Mouse (Mus musculus) kidney, postnatal 14 days (tissue): ENCODE results near the gene Gm20388.

Experiments used
- DNase-seq: peaks from one replicate; pipeline ENCODE4 v3.0.0; 2022; ENCODE audit warnings: mixed read lengths

Gene Gm20388

GRCm38 (mm10) chr8:121877828-121878480 lies 1967.3 kb downstream of the Gm20388 start:
- DNase-seq = peak; percentile 35

DNA sequence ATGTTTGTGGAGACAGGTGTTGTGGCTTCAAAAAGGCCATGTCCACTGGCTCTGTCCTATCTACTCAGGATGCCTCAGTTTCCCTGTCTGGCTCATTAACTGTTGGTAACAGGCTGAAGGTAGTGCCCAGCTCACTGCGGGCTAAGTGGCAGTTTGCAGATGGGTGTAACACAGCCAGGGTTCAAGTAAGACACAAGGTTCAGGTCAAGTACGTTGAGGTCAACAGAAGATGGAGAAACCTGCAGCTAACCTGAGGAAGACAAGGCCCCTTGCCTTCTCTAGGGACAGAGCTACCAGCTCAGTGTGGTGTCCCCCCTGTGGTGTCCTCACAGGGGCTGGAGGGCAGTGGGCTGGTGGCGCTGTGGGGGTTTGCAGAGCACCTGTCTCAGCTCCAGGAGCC lies 1969.1 kb downstream of the Gm20388 start:
- DNase-seq = no peak

DNA sequence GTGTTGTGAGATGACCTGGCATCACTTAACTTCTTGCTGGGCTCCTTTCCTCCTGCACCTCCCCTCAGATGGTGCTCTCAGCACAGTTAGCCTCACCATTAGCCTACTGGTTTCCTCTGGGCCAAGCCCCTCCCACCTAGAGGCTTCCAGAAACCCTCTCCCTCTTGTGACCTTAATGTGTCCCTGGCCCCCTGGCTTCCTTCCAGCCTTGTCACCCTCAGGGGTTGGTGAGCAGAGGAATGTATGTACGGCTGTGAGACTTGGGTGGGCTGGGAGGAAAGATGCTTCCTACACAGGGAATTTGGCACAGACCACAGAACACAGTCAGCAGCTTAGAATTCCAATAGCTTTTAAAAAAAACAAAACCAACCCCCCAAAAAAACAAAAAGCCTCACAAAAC lies 1970.2 kb downstream of the Gm20388 start:
- peak; percentile 61 for DNase-seq

- DNase-seq = no peak
These were observed 1971.3 kb downstream of the Gm20388 start for GRCm38 (mm10) chr8:121881921-121882320.

DNA sequence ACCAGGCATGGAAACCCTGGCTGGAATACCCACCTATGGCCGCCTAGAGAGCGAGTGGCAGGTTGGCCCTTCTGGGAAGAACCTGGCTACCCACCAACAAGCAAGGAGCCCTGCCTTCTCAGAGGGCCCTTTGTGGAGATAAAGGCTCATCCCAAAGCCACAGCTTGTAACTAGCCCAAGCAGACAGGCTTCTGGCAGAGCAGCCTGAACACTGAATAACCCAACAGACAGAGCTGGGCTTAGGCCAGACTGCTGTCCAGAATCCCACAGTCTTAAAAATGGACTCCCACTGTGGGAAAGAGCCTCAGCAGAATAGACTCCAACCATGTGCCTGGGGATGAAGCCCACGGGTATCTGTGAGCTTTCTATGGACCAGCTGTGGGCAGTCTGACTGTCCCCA lies 1973.5 kb downstream of the Gm20388 start:
- DNase-seq = no peak

GRCm38 (mm10) chr8:121885001-121885400 lies 1974.4 kb downstream of the Gm20388 start:
- DNase-seq = no peak

DNA sequence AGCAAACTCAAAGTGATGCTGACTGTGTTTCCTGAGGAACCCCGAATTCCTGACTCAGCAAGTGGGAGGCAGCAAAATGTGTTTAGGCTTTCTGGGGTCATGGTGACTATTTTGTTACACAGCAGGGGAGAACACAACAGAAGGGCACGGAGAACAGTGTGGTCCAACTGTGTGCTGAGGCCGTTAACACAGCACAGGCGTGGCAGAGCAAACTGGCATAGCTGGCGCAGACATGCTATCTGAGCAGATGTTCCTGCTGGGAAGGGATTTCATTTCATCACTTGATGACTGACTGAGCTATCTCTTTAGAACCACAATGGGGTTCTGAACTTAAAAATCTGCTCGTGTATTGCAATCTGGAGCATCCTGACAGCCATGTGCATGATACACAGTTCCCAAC lies 1974.8 kb downstream of the Gm20388 start:
- DNase-seq = no peak

GRCm38 (mm10) chr8:121887547-121887946 lies 1976.9 kb downstream of the Gm20388 start:
- no peak for DNase-seq

GRCm38 (mm10) chr8:121889317-121889716 lies 1978.7 kb downstream of the Gm20388 start:
- DNase-seq = no peak

- DNase-seq = no peak
These were observed 1979.5 kb downstream of the Gm20388 start for GRCm38 (mm10) chr8:121889810-121890785.

- DNase-seq = no peak
These were observed 1982.2 kb downstream of the Gm20388 start for GRCm38 (mm10) chr8:121892875-121893274.

DNA sequence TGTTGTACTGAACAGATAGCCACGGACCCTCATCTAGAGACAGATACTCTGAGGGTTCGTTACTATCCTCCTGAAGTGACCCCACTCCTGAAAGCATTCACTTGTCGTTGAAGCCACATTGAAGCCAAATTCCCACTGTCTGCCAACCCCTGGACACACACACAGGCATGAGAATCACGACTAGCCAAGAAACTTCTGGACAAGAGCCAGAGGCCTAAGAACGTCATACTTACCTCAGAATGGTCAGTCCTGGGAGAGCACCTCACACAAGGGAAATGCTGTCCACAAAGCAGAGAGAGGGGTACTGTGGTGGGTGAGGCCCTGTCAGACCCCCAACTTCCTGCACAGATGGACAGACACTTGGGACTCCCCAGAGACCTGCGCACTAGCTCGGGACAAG lies 1985.3 kb downstream of the Gm20388 start:
- DNase-seq = peak; percentile 37

DNA sequence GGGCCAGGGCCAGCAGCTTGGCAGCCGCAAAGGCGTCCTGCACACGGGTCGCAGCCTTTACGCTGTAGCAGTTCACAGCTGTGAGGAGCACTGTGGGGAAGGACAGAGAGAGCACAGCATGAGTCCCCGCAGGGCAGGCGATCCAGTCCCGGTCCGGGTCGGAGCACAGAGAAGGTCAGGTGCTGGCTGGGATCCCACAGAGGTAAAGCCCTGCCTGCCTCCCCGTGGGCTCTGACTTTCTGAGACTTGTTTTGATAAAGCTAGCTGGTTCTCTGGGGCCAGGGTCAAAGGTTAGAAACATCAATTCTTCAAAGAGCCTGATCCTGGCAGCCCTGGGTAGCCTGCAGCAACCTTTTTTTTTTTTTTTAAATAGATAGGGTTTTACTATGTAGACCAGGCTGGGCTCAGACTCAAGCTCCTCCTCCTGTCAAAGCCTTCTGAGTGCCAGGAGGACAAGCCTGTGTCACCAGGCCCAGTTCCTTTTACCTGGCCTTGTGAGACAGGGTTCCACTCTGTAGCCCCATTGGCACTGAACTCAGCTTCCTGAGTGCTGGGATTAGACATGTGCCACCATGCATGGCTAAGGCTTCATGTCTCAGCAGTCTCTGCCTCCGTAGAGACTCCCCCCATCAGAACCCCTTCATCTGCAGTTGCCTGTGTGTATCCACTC lies 1986.0 kb downstream of the Gm20388 start:
- DNase-seq = peak; percentile 40

DNA sequence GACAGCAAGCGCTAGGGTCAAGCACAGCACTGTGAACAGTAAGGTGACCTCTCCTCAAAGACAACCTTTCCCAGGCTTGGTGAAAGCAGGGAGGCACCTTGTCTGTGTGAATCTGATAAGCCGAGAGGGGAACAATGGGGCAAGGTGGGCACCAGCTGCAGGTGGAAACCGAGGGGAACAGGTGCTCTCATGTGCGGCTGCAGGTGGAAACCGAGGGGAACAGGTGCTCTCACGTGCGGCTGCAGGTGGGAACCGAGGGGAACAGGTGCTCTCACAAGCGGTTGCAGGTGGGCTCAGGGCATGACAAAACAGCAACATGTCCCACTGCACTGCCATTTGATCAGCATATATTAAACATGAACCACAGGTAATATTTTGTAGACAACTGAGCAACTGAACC lies 1986.6 kb downstream of the Gm20388 start:
- no peak for DNase-seq

DNA sequence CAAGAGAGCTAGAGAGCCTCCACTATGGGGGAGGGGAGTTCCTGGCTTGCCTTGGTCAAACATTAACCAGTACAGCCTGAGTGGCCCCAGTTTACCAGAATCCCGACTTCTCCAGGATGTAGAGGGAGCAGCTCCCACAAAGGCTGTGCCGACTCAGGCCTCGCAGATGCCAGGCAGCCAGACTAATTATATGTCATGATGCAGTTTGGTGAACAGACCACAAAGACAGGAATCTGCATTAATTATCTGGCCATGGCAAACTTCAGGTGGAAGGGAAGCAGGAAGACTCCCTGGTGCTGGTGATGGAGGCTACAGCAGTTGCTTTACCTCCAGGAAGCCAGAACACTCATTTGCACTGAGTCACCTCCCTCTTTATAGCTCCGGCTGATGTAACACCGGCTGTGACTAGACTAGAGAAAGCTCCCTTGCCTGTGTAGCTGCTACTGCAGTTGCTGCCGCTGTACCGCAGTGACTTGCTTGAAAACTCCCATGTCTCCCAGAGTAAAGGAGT lies 1987.3 kb downstream of the Gm20388 start:
- DNase-seq = peak; percentile 76

- DNase-seq = peak; percentile 60
These were observed 1987.8 kb downstream of the Gm20388 start for GRCm38 (mm10) chr8:121898401-121898931.

GRCm38 (mm10) chr8:121899180-121900044 lies 1988.8 kb downstream of the Gm20388 start:
- DNase-seq = no peak

DNA sequence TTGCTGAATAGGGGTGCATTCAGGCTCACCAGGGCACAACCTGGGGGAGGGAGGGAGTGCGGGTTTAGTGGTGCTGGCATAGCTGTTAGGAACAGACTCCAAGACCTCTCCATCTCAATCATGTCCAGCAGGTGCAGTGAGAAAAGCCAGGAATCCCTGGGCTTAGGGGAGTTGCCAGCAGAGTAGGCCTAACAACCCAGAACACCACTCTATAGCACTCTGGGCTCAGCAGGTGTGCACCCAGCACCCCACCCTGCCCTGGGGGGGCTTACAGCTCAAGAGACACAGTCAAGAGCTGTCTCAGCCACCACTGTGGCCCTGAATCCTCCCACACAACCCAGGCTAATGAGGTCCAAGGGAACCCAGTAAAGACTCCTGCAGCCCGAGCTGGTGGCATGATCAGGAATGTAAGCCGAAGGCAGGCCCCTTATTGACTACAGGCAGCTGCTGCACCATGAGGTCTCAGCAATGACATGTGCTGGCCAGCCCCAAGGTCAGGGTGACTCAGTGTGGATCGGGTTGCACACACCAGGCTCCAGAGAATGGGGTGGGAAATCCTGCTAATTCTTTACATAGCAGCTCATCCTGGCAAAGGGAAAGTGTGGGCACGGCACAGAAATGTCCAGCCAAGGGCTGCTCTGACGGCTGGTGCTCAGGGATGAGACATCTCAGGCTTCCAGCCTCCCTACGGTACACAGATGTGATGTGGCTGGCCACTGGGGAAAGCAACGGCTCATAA lies 1991.0 kb downstream of the Gm20388 start:
- DNase-seq = peak; percentile 34

DNA sequence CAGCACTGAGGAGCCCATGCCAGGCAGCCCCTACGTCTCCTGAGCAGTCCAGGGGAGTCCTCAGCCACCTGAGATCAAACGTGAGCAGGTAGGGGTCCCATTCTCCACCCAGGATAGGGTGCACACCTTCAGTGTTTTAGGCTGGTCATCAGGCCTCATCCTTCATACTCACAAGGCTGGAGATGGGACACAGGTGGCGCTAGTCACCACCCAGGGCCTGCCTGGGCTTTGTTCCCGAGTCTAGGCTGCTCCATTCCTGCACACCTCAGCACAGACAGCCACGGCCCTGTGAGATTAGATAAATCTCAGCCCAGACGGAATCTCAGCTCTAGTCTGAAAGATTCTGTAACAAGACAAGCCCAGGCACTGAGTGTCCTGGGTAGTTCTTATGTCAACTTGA lies 1993.3 kb downstream of the Gm20388 start:
- DNase-seq = no peak

- DNase-seq = no peak
These were observed 1994.4 kb downstream of the Gm20388 start for GRCm38 (mm10) chr8:121904999-121905398.

GRCm38 (mm10) chr8:121905420-121905819 lies 1994.8 kb downstream of the Gm20388 start:
- DNase-seq = no peak
